Mouse (Mus musculus): ENCODE results near the gene Gpr119.

Gpr119 gene

DNA sequence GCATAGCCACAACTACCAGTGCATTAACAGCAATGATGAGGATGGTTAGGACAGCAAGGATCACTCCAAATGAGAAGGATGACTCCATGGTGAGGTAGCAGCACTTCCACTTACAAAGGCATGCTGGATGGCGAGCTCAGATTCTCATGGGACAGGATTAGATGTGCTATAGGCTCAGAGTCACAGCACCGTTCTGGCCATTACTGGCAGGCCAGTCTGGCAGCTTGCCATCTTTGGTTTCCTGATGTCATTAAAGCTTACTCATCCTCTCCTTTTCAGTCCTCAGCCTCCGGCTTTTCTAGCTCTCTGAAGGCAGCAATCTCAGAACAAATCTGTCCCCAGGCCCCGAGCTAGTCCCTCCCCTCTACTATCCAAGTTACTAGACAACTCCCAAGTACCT is at the start of gene Gpr119:
Gene Gpr119 (minus strand): TSS at position 308 of the 400 bp plus-strand sequence.
- DNase-seq (ENCODE audit: low read depth, low spot score) = peak; percentile 7

DNA sequence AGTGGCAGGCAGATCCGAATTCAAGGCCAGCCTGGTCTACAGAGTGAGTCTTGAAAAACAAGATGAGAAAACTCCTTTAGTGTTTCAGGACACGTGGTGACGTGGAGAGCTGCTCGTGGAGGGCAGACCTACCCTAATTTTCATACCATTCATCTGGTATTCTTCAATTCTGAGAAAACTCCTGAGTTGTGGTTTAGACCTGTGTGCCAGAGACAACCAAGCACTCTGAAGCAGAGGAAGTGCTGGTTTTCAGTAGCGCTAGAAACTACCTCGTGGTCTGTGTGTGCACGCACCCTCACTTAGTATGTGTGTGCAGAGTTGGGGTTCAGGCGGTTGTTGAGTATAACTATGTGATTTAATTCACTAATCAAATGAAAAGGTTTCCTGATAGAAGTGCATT is 38.6 kb upstream of the Gpr119 start:
- no peak for DNase-seq (ENCODE audit: low read depth, low spot score)

DNA sequence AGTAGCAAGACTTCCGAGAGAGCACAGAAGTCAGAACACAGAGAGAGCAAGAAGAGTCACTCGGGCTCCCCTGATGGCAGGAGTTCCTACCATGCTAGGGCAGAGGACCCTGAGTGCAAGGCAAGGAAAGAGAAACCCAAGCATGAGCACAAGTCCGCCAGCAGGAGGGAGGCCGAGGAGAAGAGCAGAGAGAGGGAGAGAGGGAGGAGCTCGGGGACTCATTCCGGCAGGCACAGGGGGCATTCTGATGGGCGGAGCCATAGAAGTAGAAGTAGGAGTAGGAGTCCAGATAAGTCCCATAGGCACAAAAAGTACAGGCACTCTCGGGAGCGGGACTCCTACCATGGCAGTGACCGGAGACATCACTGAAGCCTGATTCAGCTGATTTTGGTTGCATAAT is 35.4 kb upstream of the Gpr119 start:
- DNase-seq (ENCODE audit: low read depth, low spot score) = no peak

DNA sequence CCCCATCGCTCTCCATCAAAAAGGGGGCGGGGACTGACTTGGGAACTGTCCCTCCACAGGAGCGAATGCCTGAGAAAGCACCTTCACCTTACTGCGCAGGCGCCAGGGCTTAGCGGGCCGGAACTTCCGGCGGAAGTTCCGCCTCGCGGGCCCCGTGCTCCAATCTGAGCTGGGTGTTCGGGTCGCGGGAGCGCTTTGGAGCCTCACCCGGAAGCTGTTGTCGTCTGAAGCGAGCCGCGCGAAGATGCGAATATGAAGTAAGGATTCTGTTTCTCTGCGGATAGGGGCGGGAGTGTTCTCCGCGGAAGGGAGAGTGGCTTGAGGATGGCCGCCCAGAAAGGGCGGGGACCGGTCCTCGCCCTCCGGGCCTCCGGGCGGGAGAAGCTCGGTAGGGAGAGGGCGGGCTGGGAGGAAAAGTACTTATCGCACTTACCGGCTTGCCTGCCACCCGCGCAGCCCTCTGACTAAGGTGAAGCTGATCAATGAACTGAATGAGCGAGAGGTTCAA is 20.6 kb upstream of the Gpr119 start, which contains the start of gene Rbmx2:
Gene Rbmx2 (plus strand): TSS at position 141 of the 508 bp plus-strand sequence.
- peak; percentile 96 for DNase-seq (ENCODE audit: low read depth, low spot score)

DNA sequence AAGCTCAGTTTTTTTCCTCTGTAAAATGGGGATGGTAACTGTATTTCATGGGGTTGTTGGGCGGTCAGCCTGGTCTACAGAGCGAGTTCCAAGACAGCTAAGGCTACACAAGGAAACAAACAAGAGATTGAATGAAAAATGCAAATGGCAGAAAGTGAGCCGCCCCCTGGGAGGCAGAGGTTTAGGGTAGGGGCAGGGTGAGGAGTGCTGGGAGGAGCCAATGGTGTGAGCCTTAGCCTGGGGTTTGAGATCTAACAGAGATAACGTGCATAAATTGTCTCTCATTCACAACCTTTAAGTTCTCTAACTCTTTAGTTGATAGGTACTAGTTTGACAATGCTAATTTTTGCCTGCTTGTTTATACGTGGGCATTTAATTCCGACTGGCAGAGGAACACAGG is 20.2 kb upstream of the Gpr119 start:
- DNase-seq (ENCODE audit: low read depth, low spot score) = no peak

DNA sequence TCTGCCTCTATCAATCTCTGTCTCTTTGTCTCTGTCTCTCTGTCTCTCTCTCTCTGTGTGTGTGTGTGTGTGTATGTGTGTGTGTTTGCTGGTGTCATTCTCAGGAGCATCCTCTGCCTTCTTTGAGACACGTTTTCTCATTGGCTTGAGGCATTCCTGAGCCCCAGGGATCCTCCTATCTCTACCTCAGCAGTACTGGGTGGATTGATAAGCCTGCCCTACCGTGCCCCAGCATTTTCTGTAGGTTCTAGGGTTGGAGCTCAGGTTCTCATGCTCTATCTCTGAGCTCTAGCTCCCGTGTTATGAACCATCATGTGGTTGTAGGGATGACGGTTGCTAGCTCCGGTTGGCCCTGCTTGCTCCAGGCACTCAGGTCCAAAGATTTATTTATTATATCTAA is 9.6 kb upstream of the Gpr119 start:
- DNase-seq (ENCODE audit: low read depth, low spot score) = no peak

DNA sequence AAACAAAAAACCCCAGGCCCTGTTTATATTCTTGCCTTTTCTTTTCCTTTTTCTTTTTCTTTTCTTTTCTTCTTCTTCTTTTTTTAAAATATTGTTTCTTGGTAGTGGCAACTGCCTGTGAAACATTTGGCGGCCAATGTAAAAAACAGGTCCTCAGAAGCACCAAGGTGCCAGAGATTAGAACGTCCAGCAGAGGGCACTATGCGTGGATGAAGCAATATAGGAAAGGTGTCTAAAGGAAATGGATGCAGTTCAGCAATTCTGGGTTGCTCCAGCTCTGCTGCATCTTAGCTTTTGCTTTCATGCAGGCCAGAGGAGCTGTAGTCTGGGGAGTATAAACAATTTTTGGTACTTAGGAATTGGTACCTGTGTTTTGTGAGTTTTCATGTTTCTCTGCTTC is 9.2 kb upstream of the Gpr119 start:
- DNase-seq (ENCODE audit: low read depth, low spot score) = peak; percentile 67

DNA sequence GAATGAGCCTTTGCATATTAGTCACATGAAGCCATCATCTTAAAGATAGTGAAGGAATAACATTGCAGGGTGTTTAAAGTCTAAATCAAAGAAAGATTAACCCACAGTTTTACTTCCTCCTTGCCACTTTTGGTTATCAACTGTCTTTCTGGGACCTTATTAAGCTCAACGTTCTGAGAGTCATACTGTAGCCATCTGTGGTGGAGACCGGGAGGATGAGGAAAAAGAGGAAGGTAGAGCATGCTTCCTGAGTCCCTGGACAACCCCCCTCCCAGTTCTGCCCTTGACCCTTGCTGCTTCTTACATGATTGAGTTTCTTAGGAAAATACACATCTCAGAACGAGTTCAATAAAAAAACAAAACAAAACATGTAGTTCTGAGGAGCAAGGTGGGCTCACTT is 2.6 kb downstream of the Gpr119 start:
- DNase-seq (ENCODE audit: low read depth, low spot score) = no peak

DNA sequence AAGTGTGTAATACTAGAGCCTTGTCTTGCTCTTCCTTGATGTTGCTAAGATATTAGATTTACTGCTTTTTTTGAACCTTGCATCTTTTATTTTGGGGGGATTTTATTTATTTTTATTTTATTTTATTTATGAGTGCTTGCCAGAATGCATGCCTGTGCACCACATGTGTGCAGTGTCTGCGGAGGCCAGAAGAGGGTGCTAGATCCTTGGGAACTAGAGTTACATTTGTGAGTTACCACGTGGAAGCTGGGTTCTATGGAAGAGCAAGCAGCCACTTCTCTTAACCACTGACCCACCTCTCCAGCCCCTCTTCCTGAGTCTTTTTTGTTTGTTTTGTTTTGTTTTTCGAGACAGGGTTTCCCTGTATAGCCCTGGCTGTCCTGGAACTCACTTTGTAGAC is 4.7 kb downstream of the Gpr119 start:
- DNase-seq (ENCODE audit: low read depth, low spot score) = no peak

DNA sequence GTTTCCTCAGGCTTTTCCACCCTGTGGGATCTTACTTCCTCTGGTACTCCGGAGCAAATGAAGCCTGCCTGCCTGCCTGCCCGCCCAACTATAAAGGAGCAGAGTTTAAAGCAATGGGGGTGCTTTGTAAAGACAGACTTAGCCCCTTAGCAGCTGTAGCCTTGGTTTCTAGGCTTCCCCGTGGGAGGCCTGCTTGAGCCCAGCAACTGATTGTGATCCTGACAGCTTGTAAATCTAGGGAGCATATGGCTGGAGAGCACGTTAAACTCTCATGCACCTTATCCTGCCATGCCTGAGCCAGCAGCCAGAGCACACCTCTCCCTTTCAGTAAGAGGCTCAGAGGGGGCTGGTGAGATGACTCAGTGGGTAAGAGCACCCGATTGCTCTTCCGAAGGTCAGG is 7.5 kb downstream of the Gpr119 start:
- DNase-seq (ENCODE audit: low read depth, low spot score) = peak; percentile 26

DNA sequence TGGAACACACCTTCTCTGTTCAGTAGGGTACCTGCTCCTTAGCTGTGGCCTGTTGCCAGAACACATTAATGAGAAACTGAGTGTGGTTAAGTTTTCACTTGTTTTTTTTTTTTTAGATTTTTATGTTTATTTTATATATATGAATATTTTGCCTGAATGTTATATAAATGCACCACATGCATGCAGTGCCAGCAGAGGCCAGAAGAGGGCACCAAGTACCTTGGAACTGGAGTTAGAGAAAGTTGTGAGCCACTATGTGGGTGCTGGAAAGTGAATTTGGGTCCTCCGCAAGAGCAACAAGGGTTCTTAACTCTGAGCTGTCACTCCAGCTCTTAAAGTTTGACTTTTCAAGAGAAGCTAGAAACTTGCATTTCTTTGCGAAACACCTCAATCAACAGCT is 30.2 kb downstream of the Gpr119 start:
- peak; percentile 39 for DNase-seq (ENCODE audit: low read depth, low spot score)

DNA sequence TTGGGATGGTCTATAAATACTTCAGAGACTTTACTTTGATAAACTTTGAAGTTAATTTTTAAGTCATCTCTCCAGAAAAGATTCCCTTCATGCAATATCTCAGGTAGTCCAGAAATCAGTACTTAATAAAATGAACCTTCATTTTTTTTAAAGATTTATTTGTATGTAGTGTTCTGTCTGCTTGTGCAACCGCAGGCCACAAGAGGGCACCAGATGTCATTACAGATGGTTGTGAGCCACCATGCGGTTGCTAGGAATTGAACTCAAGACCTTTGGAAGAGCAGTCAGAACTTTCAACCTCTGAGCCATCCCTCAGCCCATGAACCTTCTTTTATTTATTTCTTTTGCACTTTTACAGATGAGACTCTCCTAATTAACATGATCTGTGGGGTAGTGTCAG is 37.2 kb downstream of the Gpr119 start:
- DNase-seq (ENCODE audit: low read depth, low spot score) = no peak

DNA sequence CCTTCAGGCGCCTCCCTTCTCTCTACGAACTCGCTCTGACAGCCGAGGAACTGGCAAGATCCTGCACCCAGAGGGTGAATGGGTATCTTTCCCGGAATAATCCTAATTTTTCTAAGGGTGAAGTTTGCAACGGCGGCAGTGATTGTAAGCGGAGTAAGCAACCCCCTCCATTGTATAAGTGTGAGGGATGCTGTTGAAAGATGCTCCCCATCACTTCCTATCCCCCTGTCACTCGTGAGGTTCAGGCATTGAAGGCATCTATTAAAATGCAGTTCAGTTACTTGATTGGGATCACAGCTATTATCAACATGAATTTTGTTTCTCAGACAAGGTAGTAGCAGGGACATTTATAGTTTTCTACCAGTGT is 50.2 kb downstream of the Gpr119 start:
- DNase-seq (ENCODE audit: low read depth, low spot score) = no peak

DNA sequence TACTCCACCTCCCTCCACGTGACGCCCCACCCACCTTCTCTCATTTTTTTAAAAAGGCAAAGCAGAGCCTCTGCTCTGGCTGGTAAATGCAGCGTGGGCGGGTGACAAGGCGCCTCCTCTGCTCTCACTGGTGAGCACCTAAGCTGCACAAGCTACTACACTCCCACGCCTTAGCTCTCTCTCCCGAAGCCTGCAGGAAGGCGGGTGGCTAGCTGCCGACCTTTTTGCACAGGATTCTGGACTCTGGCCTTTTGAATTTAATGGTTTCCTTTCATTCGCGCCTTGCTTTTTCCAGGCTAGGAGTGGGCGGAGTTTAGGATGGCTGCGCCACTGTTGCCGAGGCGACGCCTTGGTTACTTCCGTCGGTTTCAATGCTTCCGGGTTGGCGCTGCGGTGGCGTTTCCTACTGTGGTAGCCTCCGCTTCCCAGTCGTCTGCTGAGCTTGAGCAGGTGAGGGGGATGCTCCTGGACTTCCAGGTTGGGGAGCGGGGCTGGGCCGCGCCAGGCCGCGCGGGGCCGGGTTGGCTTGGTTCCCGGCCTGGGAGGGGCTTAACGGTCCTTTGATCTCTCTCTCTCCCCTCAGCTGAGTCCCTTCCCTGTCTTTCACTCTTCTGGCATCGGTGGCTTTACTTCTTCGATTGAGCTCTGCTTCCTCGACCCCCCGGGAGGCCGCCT is 50.8 kb downstream of the Gpr119 start, which contains the start of gene Slc25a14:
Gene Slc25a14 (plus strand): TSS at position 35 of the 675 bp plus-strand sequence.
- DNase-seq (ENCODE audit: low read depth, low spot score) = peak; percentile 93

DNA sequence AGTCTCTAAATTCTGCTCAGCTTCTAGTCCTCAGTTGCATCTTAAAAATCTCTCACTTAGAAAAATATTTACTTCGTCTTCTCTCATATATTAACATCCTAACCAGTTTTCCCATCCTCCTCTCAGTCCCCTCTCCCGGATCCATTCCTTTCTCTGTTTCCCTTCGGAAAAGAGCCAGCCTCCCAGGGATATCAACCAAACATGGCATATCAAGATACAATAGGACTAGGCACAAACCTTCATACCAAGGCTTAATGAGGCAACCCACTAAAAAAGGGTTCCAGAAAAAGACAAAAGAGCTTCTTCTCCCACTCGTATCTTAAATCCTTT is 51.3 kb downstream of the Gpr119 start:
- no peak for DNase-seq (ENCODE audit: low read depth, low spot score)

All from brain, adult 2 months (tissue).